Comparison of ENCODE assay signal across 8 mouse cellular contexts in genomic region chr13:23740256-23740840, GRCm38 (mm10). TPM values are rescaled to one million over a fixed set of nuclear protein-coding genes. Genes with fewer than 3 reads are reported as not detected.
DNase-seq lines count a peak whose midpoint lies in the region; ATAC-seq lines count a peak whose summit lies in the region.

No protein-coding gene starts in this region.

- peak overlapping the region; percentile 74 for H3K9ac ChIP-seq in kidney, embryonic 14.5 days (ENCODE audit: low read depth, low read length)
- H3K9ac ChIP-seq in hindbrain, embryonic 12.5 days, result peak overlapping the region; percentile 82
- peak overlapping the region; percentile 33; the same call in 1 of the 2 replicates for H3K9ac ChIP-seq in midbrain, embryonic 15.5 days

- ATAC-seq in kidney, embryonic 14.5 days (ENCODE audit: low FRiP score, low TSS enrichment), result no peak
- no peak for ATAC-seq in hindbrain, embryonic 12.5 days (ENCODE audit: low FRiP score)
- no peak for ATAC-seq in midbrain, embryonic 15.5 days (replicated peaks)

- no peak for DNase-seq in kidney, postnatal 36 days
- DNase-seq in adipocyte (ENCODE audit: low spot score), result peak; percentile 61
- no peak for DNase-seq in left cerebral cortex, adult 11 months (ENCODE audit: low spot score)
- no peak for DNase-seq in right cerebral cortex, adult 2 months (ENCODE audit: low spot score in 2 of 2)
- DNase-seq in spleen, adult 12 weeks (ENCODE audit: low spot score), result no peak

- H3K4me1 ChIP-seq in kidney, embryonic 14.5 days (ENCODE audit: control insufficient read depth, insufficient read depth, low read length), result peaks cover 13% of the 10 kb centered on the region; the same call in 1 of the 2 replicates
- peaks cover 13% of the 10 kb centered on the region for H3K4me1 ChIP-seq in hindbrain, embryonic 12.5 days
- peaks cover 24% of the 10 kb centered on the region for H3K4me1 ChIP-seq in midbrain, embryonic 15.5 days

- no peaks in the 10 kb centered on the region for H3K9me3 ChIP-seq in kidney, embryonic 14.5 days (ENCODE audit: control insufficient read depth, low read length)
- no peaks in the 10 kb centered on the region for H3K9me3 ChIP-seq in hindbrain, embryonic 12.5 days (replicated peaks)
- no peaks in the 10 kb centered on the region for H3K9me3 ChIP-seq in midbrain, embryonic 15.5 days

- H3K36me3 ChIP-seq in kidney, embryonic 14.5 days (ENCODE audit: control insufficient read depth, insufficient read depth, low read length), result no peaks in the 10 kb centered on the region
- no peaks in the 10 kb centered on the region for H3K36me3 ChIP-seq in hindbrain, embryonic 12.5 days
- H3K36me3 ChIP-seq in midbrain, embryonic 15.5 days (replicated peaks), result no peaks in the 10 kb centered on the region

- H3K27me3 ChIP-seq in kidney, embryonic 14.5 days (ENCODE audit: control insufficient read depth, insufficient read depth, low read length), result no peaks in the 10 kb centered on the region
- no peaks in the 10 kb centered on the region for H3K27me3 ChIP-seq in hindbrain, embryonic 12.5 days
- no peaks in the 10 kb centered on the region for H3K27me3 ChIP-seq in midbrain, embryonic 15.5 days (replicated peaks)

- H3K4me2 ChIP-seq in kidney, embryonic 14.5 days (replicated peaks; ENCODE audit: low read depth, low read length), result peak overlapping the region; percentile 72
- H3K4me2 ChIP-seq in hindbrain, embryonic 12.5 days (replicated peaks), result peak overlapping the region; percentile 99
- H3K4me2 ChIP-seq in midbrain, embryonic 15.5 days, result peak overlapping the region; percentile 98

- H3K4me3 ChIP-seq in kidney, embryonic 14.5 days (ENCODE audit: low read length), result peak overlapping the region; percentile 51
- H3K4me3 ChIP-seq in hindbrain, embryonic 12.5 days, result peak overlapping the region; percentile 53
- peak overlapping the region; percentile 51 for H3K4me3 ChIP-seq in midbrain, embryonic 15.5 days

- 22% methylated on average over 13 of the region's 13 CpGs for WGBS in kidney, embryonic 14.5 days
- 33% methylated on average over 13 of the region's 13 CpGs for WGBS in hindbrain, embryonic 12.5 days
- WGBS in midbrain, embryonic 15.5 days, result 36% methylated on average over 13 of the region's 13 CpGs

- H3K27ac ChIP-seq in kidney, embryonic 14.5 days (ENCODE audit: low read depth, low read length), result peak overlapping the region; percentile 99
- H3K27ac ChIP-seq in hindbrain, embryonic 12.5 days, result peak overlapping the region; percentile 94
- H3K27ac ChIP-seq in midbrain, embryonic 15.5 days, result peak overlapping the region; percentile 78; the same call in 1 of the 2 replicates

RNA-seq across cellular contexts. Expression of gene Hist1h1c, which starts 1.7 kb away (rescaled TPM):
- 21.6 and 28.4 TPM in 2 replicates for polyA plus RNA-seq in kidney, embryonic 14.5 days (2014; fragmentation: Nextera tagmentation; extraction: Ambion mirVana)
- 15.0 and 15.4 TPM in 2 replicates for polyA plus RNA-seq in hindbrain, embryonic 12.5 days (2016; fragmentation: Nextera tagmentation; extraction: Ambion mirVana)
- 6.9 and 8.3 TPM in 2 replicates for polyA plus RNA-seq in midbrain, embryonic 15.5 days (2015; fragmentation: Nextera tagmentation; extraction: Ambion mirVana)

RNA-seq across cellular contexts. Expression of gene Hist1h3c, which starts 5.1 kb away (rescaled TPM):
- 12.7 and 18.3 TPM in 2 replicates for polyA plus RNA-seq in kidney, embryonic 14.5 days (2014; fragmentation: Nextera tagmentation; extraction: Ambion mirVana)
- 9.7 and 11.6 TPM in 2 replicates for polyA plus RNA-seq in hindbrain, embryonic 12.5 days (2016; fragmentation: Nextera tagmentation; extraction: Ambion mirVana)
- polyA plus RNA-seq in midbrain, embryonic 15.5 days (2015; fragmentation: Nextera tagmentation; extraction: Ambion mirVana), result 0.41 and 1.4 TPM in 2 replicates

RNA-seq across cellular contexts. Expression of gene Hist1h2bb, which starts 6.2 kb away (rescaled TPM):
- 2.7 and 6.8 TPM in 2 replicates for polyA plus RNA-seq in kidney, embryonic 14.5 days (2014; fragmentation: Nextera tagmentation; extraction: Ambion mirVana)
- 2.2 and 2.9 TPM in 2 replicates for polyA plus RNA-seq in hindbrain, embryonic 12.5 days (2016; fragmentation: Nextera tagmentation; extraction: Ambion mirVana)
- polyA plus RNA-seq in midbrain, embryonic 15.5 days (2015; fragmentation: Nextera tagmentation; extraction: Ambion mirVana), result 0.37 and 0.83 TPM in 2 replicates

RNA-seq across cellular contexts. Expression of gene Hist1h2ab, which starts 10.6 kb away (rescaled TPM):
- polyA plus RNA-seq in kidney, embryonic 14.5 days (2014; fragmentation: Nextera tagmentation; extraction: Ambion mirVana), result 70.3 and 91.4 TPM in 2 replicates
- 22.4 and 45.2 TPM in 2 replicates for polyA plus RNA-seq in hindbrain, embryonic 12.5 days (2016; fragmentation: Nextera tagmentation; extraction: Ambion mirVana)
- 4.6 and 7.2 TPM in 2 replicates for polyA plus RNA-seq in midbrain, embryonic 15.5 days (2015; fragmentation: Nextera tagmentation; extraction: Ambion mirVana)

RNA-seq across cellular contexts. Expression of gene Hist1h3b, which starts 11.7 kb away (rescaled TPM):
- polyA plus RNA-seq in kidney, embryonic 14.5 days (2014; fragmentation: Nextera tagmentation; extraction: Ambion mirVana), result 12.5 and 22.2 TPM in 2 replicates
- 4.5 and 11.1 TPM in 2 replicates for polyA plus RNA-seq in hindbrain, embryonic 12.5 days (2016; fragmentation: Nextera tagmentation; extraction: Ambion mirVana)
- 0.67 and 1.2 TPM in 2 replicates for polyA plus RNA-seq in midbrain, embryonic 15.5 days (2015; fragmentation: Nextera tagmentation; extraction: Ambion mirVana)
